Mouse (Mus musculus): ENCODE results near the gene Mrpl53. TPM values are rescaled to one million over a fixed set of nuclear protein-coding genes. Genes with fewer than 3 reads are reported as not detected.

Gene Mrpl53
- 10 to 100 TPM; 23.8 to 24.2 TPM for total RNA-seq (2023)

GRCm38 (mm10) chr6:83108762-83109668 lies at the start of gene Mrpl53:
TSS of gene Mrpl53 (plus strand) at chr6:83109040.

DNA sequence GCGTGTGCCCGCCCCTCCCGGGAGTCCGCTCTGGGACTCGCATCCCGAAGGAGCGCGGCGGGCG lies 38.8 kb upstream of the Mrpl53 start, which contains the start of gene Tlx2:
TSS of gene Tlx2 (minus strand) at position 47 of the 64 bp plus-strand sequence.

GRCm38 (mm10) chr6:83077630-83078323 lies 31.1 kb upstream of the Mrpl53 start, which contains the start of gene Pcgf1:
TSS of gene Pcgf1 (plus strand) at chr6:83077869.

GRCm38 (mm10) chr6:83086121-83087035 lies 22.5 kb upstream of the Mrpl53 start, which contains the start of gene Lbx2:
TSS of gene Lbx2 (plus strand) at chr6:83086367.

GRCm38 (mm10) chr6:83101316-83101687 lies 7.5 kb upstream of the Mrpl53 start, which contains the start of the genes Ccdc142 and Gm42688:
TSS of gene Ccdc142 (plus strand) at chr6:83101601.
TSS of gene Gm42688 (plus strand) at chr6:83101617.

DNA sequence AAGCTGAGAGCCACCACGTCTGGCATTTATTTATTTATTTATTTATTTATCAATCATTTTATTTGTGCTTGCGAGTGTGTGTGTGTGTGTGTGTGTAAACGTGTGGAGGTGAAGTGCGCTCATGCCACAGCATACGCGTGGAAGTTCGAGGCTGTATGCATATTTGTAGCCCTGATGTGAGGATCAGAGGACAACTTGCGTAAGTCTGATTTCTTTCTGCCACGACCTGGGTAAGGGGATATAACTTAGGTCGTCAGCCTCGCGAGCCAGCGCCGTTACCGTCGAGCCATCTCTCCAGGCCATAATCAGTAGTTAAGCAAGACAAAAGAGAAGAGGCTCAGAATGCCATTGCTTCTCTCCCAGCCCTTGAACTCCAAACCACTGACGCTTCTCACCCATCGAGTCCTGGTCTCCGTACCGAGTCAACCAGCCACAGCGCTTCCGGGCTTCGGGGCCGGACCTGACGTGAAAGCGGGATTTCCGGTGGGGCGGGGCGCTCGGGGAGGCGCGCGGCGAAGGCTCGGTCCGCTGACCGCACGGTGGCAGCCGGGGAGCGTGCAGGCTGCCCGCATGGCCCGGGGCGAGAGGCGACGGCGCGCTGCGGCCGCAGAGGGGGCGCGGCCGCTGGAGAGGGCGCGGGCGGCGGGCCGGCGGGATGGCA lies 6.3 kb downstream of the Mrpl53 start, which contains the start of gene Mogs:
TSS of gene Mogs (plus strand) at position 486 of the 661 bp plus-strand sequence.

DNA sequence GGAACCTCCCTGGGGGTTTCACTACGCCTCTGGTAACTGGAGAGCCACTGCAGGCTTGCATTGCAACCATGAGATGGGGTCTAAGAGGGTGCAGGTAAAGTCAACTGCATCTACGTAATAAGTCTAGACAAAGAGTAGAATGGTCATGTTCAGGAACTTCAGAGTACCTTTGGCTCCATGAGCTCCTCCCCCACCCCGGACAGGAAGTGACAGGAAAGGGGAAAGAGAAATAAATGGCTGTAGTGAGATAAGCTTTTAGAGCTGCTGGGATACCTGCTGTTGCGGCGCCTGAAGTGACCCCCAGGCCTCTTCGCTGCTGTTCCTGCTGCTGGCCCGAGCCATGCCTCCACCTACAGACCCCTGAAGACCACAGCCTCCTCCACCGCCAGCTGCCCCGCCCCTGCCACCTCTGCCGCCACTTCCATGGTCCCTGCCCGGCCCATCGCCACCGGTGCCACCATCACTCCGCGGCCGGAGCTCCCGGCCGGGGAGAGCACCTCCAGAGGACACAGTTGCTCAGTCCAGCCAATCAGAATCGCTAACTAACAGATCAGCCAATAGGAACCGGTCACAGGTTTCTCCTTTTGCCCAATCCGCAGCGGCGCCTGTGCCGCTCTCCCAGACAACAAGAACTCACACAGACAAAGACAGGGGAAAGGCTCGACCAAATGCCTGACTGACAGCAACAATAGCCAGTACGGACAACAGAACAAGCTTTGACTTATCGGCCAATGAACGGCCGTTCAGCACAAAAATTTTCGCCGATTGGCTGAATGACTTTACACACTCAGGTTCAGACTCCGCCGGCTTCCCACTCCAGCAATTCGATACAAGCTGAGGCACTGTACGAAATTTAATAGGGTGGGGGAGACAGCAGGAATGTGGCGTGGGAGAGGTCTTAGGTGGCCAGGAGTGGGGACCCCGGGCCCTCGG lies 12.4 kb downstream of the Mrpl53 start, which contains the start of gene Wbp1:
TSS of gene Wbp1 (minus strand) at position 630 of the 933 bp plus-strand sequence.

DNA sequence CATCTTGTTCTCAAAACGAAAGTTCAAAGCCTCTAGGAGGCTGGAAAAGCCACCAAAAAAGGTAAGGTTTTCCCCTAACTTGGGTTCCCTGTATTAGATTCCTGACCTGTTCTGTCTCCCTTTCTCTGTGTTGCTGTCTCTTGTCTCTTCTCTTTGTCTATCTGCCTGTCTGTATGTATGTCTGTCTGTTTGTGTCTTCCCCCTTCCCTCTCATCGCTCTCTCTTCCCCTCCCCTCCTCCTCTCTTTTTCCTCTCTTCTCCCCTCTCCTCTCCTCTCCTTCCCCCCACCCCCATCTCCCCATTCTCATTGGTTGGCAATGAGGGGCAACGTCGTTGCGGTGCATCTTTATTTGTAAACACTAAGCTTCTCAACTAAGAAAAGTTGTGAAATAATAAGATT lies 16.5 kb downstream of the Mrpl53 start, which contains the start of gene Ino80b:
TSS of gene Ino80b (minus strand) at position 101 of the 400 bp plus-strand sequence.

DNA sequence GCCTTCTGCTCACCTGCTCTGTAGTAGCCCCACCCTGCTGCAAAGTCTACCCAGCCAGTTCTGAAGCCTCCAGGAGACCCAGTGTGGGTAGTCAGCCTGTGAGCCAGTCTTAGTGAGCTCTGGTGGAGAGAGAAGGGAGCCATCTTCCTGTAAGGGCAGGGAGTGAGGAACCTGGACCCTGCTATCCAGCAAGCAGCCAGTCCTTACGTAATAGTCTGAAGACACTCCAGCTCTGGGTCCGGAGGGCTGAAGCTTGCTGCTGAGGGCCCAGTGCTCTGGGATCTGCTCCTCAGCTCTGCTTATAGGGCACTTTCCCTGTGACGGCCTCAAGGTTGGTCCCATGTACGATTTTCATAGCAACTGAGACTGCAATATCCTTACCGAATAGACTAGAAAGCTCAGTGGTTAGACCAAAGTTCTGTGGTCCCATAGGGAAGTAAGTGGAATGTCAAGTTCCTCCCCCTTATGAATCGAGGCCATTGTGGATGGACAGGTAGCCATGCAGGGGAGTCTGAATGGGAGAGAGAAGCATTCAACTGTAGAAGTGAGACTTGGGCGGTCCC lies 26.2 kb downstream of the Mrpl53 start, which contains the start of gene Rtkn:
TSS of gene Rtkn (plus strand) at position 513 of the 563 bp plus-strand sequence.

GRCm38 (mm10) chr6:83156259-83156684 lies 47.4 kb downstream of the Mrpl53 start, which contains the start of the genes Wdr54 and 1700003E16Rik:
TSS of gene Wdr54 (minus strand) at chr6:83156397.
TSS of gene 1700003E16Rik (plus strand) at chr6:83156404.

Other genes starting within 250 kb of the Mrpl53 start
- gene Sema4f, start 169.3 kb upstream of the Mrpl53 start, total RNA-seq (2023), result 10 to 100 TPM; 26.6 to 30.3 TPM
- 1 to 10 TPM; 2.8 to 3.6 TPM for gene M1ap, start 162.1 kb upstream of the Mrpl53 start, total RNA-seq (2023)
- 10 to 100 TPM; 25.4 to 32.9 TPM for gene Dok1, start 75.6 kb upstream of the Mrpl53 start, total RNA-seq (2023)
- under 1 TPM; 0.33 to 0.64 TPM for gene Loxl3, start 74.9 kb upstream of the Mrpl53 start, total RNA-seq (2023)
- 100 to 1,000 TPM; 211 to 234 TPM for gene Aup1, start 54.5 kb upstream of the Mrpl53 start, total RNA-seq (2023)
- 10 to 100 TPM; 46.8 to 56.0 TPM for gene Htra2, start 53.8 kb upstream of the Mrpl53 start, total RNA-seq (2023)
- 1 to 10 TPM; 5.6 to 5.9 TPM for gene Dqx1, start 51.2 kb upstream of the Mrpl53 start, total RNA-seq (2023)
- gene Tlx2, start 38.7 kb upstream of the Mrpl53 start, total RNA-seq (2023), result not detected
- 10 to 100 TPM; 14.6 to 19.6 TPM for gene Pcgf1, start 31.2 kb upstream of the Mrpl53 start, total RNA-seq (2023)
- gene Lbx2, start 22.7 kb upstream of the Mrpl53 start, total RNA-seq (2023), result under 1 TPM in 1 of 2 experiments, not detected in 1; 0.60 TPM
- gene Ccdc142, start 7.4 kb upstream of the Mrpl53 start, total RNA-seq (2023), result 1 to 10 TPM; 4.9 to 7.7 TPM
- 1 to 10 TPM; 4.2 to 4.9 TPM for gene Gm42688, start 7.4 kb upstream of the Mrpl53 start, total RNA-seq (2023)
- gene Mogs, start 6.5 kb downstream of the Mrpl53 start, total RNA-seq (2023), result 10 to 100 TPM; 30.9 to 31.2 TPM
- gene Wbp1, start 12.5 kb downstream of the Mrpl53 start, total RNA-seq (2023), result 10 to 100 TPM; 31.6 to 34.0 TPM
- 10 to 100 TPM; 16.4 to 22.2 TPM for gene Ino80b, start 16.4 kb downstream of the Mrpl53 start, total RNA-seq (2023)
- under 1 TPM; 0.46 to 0.78 TPM for gene Rtkn, start 26.4 kb downstream of the Mrpl53 start, total RNA-seq (2023)
- gene Wdr54, start 47.4 kb downstream of the Mrpl53 start, total RNA-seq (2023), result not detected
- gene 1700003E16Rik, start 47.4 kb downstream of the Mrpl53 start, total RNA-seq (2023), result not detected
- 100 to 1,000 TPM; 113 to 130 TPM for gene Dctn1, start 56.9 kb downstream of the Mrpl53 start, total RNA-seq (2023)
- gene Slc4a5, start 110.8 kb downstream of the Mrpl53 start, total RNA-seq (2023), result not detected
- 10 to 100 TPM; 18.9 to 26.7 TPM for gene Mthfd2, start 216.9 kb downstream of the Mrpl53 start, total RNA-seq (2023)
- gene Mob1a, start 217.0 kb downstream of the Mrpl53 start, total RNA-seq (2023), result 100 to 1,000 TPM; 153 to 159 TPM
- 10 to 100 TPM; 14.0 to 15.7 TPM for gene Bola3, start 240.1 kb downstream of the Mrpl53 start, total RNA-seq (2023)